Mouse (Mus musculus): ENCODE results near the gene Rbfox3.

- TF ChIP-seq CTCF (IDR thresholded peaks at IDR 0.05; ENCODE audit: borderline replicate concordance, insufficient read depth, low read depth, low read length) (peak; percentile 25; the same call in 1 of the 2 replicates), POLR2A (IDR thresholded peaks at IDR 0.05; ENCODE audit: borderline replicate concordance, insufficient read depth, low read length) (no peak)
These were observed 36.0 kb downstream of the Rbfox3 start for GRCm38 (mm10) chr11:118875243-118875897.
